Mouse (Mus musculus) activated CD4-positive, CD25-positive, alpha-beta regulatory T cell, adult 4 months (primary cell): ENCODE results near the gene Tnfrsf1b. TPM values are rescaled to one million over a fixed set of nuclear protein-coding genes. Genes with fewer than 3 reads are reported as not detected.
"Not testable (repeated sequence)": the region's sequence is repeated elsewhere in the genome, so short reads cannot be mapped to it uniquely, and the experiment has no call there.

Experiments
- ATAC-seq: one replicate; pipeline ENCODE4 v1.8.0; 2017
- polyA plus RNA-seq, 2 experiments: library from polyadenylated mRNA; unstranded; fragments of 100-300 nt; shearing (Covaris generic); gene quantifications; one replicate each; pipeline ENCODE4 v1.2.1; 2017

Gene Tnfrsf1b
- polyA plus RNA-seq, 2 experiments from 2014 or later = 87.9 to 139 TPM

DNA sequence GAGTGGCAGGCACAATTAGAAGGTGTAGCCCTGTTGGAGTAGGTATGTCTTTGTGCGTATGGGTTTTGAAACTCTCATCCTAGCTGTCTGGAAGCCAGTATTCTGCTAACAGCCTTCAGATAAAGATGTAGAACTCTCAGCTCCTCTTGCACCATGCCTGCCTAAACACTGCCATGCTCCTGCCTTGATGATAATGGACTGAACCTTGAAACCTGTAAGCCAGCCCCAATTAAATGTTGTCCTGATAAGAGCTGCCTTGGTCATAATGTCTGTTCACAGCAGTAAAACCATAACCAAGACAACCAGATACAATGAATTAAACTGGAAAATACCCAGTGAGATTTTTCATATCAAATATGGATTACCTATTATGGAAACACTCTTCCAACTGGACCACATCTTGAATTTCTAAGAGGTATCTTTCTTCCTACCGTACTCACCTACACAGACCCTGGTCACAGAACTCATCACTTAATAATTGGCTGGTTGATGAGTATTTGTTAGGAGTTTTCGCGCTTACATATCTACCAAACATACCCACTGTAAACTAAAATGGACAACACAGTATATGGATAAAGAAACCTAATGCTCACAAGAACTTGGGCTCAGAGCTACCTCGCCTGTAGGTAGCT lies 67.6 kb downstream of the Tnfrsf1b start:
- no peak for ATAC-seq

DNA sequence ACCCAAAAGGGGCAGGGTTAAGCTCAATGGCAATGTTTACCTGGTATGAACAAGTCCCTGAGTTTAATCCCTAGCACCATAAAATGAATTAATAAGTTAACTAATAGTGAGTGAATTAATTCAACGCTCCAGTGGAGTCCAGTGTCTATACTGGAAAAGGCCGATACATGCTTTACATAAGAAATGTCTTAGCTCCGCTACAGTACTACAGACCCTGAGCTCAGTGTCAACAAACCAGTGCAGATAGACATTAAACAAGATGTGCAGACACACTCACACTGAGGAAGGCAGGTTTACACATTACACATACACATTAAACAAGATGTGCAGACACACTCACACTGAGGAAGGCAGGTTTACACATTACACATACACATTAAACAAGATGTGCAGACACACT lies 81.1 kb downstream of the Tnfrsf1b start:
- not testable (repeated sequence) for ATAC-seq

GRCm38 (mm10) chr4:145164111-145164510 lies 82.6 kb downstream of the Tnfrsf1b start:
- ATAC-seq = no peak

Other genes with a start within 250 kb of the Tnfrsf1b start
- 10 to 100 TPM in 1 of 2 experiments, 1 to 10 TPM in 1; 9.2 to 17.9 TPM for gene Vps13d, start 51.9 kb downstream of the Tnfrsf1b start, polyA plus RNA-seq
- 10 to 100 TPM in 1 of 2 experiments, 1 to 10 TPM in 1; 6.3 to 14.2 TPM for gene Tnfrsf8, start 68.3 kb upstream of the Tnfrsf1b start, polyA plus RNA-seq